Mouse (Mus musculus) CH12.LX (cell line): ENCODE measurements around the gene Cxadr. TPM values are rescaled to one million over a fixed set of nuclear protein-coding genes. Genes with fewer than 3 reads are reported as not detected.

ENCODE experiments used
- DNase-seq: peaks from one replicate; pipeline ENCODE4 v3.0.0-alpha.2; 2013; ENCODE audit errors: extremely low read depth
- H3K27ac ChIP-seq: 2 replicates; pipeline ENCODE4 v1.5.1; 2012; ENCODE audit warnings: low read depth, mild to moderate bottlenecking, control low read depth, moderate library complexity; ENCODE audit not compliant: insufficient read depth
- H3K27me3 ChIP-seq: replicated peaks from 2 replicates; pipeline ENCODE3; 2012; ENCODE audit warnings: inconsistent platforms
- H3K36me3 ChIP-seq, 2 experiments: replicated peaks in 1 of 2; 2 replicates each; pipeline versions ENCODE3 to v1.6.1; 2012; ENCODE audit warnings: inconsistent platforms in 1 of 2, low read length in 1 of 2, mild to moderate bottlenecking in 1 of 2, mixed read lengths in 1 of 2, moderate library complexity in 1 of 2; ENCODE audit not compliant: control insufficient read depth in 1 of 2, insufficient read depth in 1 of 2
- H3K4me1 ChIP-seq, 2 experiments: 2 replicates each; pipeline ENCODE4 v1.6.1; 2012; ENCODE audit warnings: inconsistent platforms in 1 of 2, moderate library complexity in 1 of 2; ENCODE audit not compliant: insufficient read depth in 2 of 2, control insufficient read depth in 1 of 2
- H3K4me2 ChIP-seq: 2 replicates; pipeline ENCODE4 v1.6.1; 2012; ENCODE audit warnings: low read depth, mild to moderate bottlenecking, control low read depth; ENCODE audit not compliant: poor library complexity, insufficient read depth, severe bottlenecking
- H3K4me3 ChIP-seq, 3 experiments: fragments of 150-350 bp in 1 of 3; sonication (generic) in 1 of 3; replicated peaks in 1 of 3; 2 replicates each; pipeline versions ENCODE3 to v1.5.1; 2011 to 2012; ENCODE audit warnings: low read depth in 2 of 3, low read length in 2 of 3, mild to moderate bottlenecking in 2 of 3, moderate library complexity in 2 of 3, control low read depth in 1 of 3, improper control_type of control experiment in 1 of 3, inconsistent platforms in 1 of 3, mixed read lengths in 1 of 3; ENCODE audit not compliant: poor library complexity in 1 of 3
- H3K79me2 ChIP-seq: replicated peaks from 2 replicates; pipeline ENCODE4 v1.6.1; 2012; ENCODE audit warnings: mild to moderate bottlenecking, moderate library complexity; ENCODE audit not compliant: control insufficient read depth, poor library complexity, insufficient read depth, severe bottlenecking; ENCODE audit errors: extremely low read depth
- H3K9ac ChIP-seq: 2 replicates; pipeline ENCODE4 v1.6.1; 2012; ENCODE audit warnings: low read depth, mild to moderate bottlenecking, control low read depth, moderate library complexity; ENCODE audit not compliant: insufficient read depth
- H3K9me3 ChIP-seq: replicated peaks from 2 replicates; pipeline ENCODE3; 2012; ENCODE audit warnings: low read length, inconsistent platforms, mixed read lengths
- BHLHE40 ChIP-seq: IDR thresholded peaks from 2 replicates; pipeline ENCODE4 v1.6.1; 2011; ENCODE audit warnings: mild to moderate bottlenecking, low read depth, low read length, improper control_type of control experiment
- E2F4 ChIP-seq: IDR thresholded peaks from 2 replicates; pipeline ENCODE4 v1.6.1; 2011; ENCODE audit warnings: low read depth, low read length, improper control_type of control experiment; ENCODE audit not compliant: insufficient replicate concordance
- HCFC1 ChIP-seq: IDR thresholded peaks from 2 replicates; pipeline ENCODE4 v1.6.1; 2012; ENCODE audit warnings: low read depth, mild to moderate bottlenecking, inconsistent platforms, low read length, improper control_type of control experiment
- MAX ChIP-seq: IDR thresholded peaks from 2 replicates; pipeline ENCODE4 v1.6.1; 2011; ENCODE audit warnings: low read length, improper control_type of control experiment
- MAZ ChIP-seq: IDR thresholded peaks from 2 replicates; pipeline ENCODE4 v1.6.1; 2012; ENCODE audit warnings: low read depth, mild to moderate bottlenecking, inconsistent platforms, low read length, improper control_type of control experiment, moderate library complexity
- MXI1 ChIP-seq: IDR thresholded peaks from 2 replicates; pipeline ENCODE4 v1.6.1; 2011; ENCODE audit warnings: mild to moderate bottlenecking, low read depth, low read length, improper control_type of control experiment
- NELFE ChIP-seq: IDR thresholded peaks from 2 replicates; pipeline ENCODE4 v1.6.1; 2011; ENCODE audit warnings: low read depth, low read length, improper control_type of control experiment
- SIN3A ChIP-seq: IDR thresholded peaks from 2 replicates; pipeline ENCODE4 v1.6.1; 2012; ENCODE audit warnings: low read length, improper control_type of control experiment, inconsistent platforms
- dilution Hi-C: fragments of 300-500 bp; cut with MboI; formaldehyde crosslinking; loops from 2 replicates; pipeline ENCODE4 v1.14.3; 2020; ENCODE audit warnings: low sequenced_read_pairs; ENCODE audit not compliant: extremely low pct_unique_long_range_greater_than_20kb, extremely low pct_ligation_motif_present
- in situ Hi-C: fragments of 300-500 bp; cut with MboI; formaldehyde crosslinking; loops from 3 replicates; pipeline ENCODE4 v1.14.3; 2019; ENCODE audit warnings: low sequenced_read_pairs, low pct_ligation_motif_present, low pct_unique_long_range_greater_than_20kb, mixed read lengths
- polyA plus RNA-seq: library from polyadenylated mRNA; unstranded; fragments of >175 nt; gene quantifications from 2 replicates; pipeline ENCODE4 v1.2.1, GENCODE M21; 2012; ENCODE audit warnings: low read depth; ENCODE audit not compliant: insufficient read length
- total RNA-seq, 2 experiments: library from RNA; depleted of rRNA; stranded (reverse); fragments of 300-350 nt in 1 of 2; fragments of >200 nt in 1 of 2; gene quantifications; 2 replicates each; pipeline ENCODE4 v1.2.3; 2012 to 2014

Gene Cxadr
- total and polyA plus RNA-seq, 3 experiments, result 0.76 TPM; not detected in 2

DNA sequence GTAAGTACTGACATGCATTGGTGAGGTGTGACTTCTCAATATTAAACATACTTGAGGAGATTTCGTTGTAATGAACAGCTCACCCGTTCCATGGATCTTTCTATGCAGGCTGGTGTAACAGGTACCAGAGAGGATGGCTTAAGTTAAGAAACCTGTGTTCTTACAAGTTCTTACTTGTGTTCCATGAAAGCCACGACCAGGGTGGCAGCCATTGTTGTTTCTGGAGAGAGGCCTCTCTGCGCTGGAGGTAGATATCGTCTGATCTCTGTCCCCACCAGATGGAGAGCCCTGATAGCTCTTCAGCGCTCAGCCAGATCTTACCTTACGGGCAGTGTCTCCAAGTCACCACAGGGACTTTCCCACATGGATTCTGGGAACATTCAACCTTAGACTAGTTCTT, 18.4 kb downstream of the Cxadr start:
- TF ChIP-seq SIN3A (no peak), NELFE (no peak)
- TF ChIP-seq, all 38 proteins: peak for 0
- no peaks in the 10 kb centered on the region for H3K9me3 ChIP-seq
- DNase-seq, result no peak
- H3K36me3 ChIP-seq, result no peaks in the 10 kb centered on the region
- in situ Hi-C loops, result no loop called here
- no peak overlapping the region for H3K9ac ChIP-seq
- H3K4me1 ChIP-seq, result peaks cover 0 to 13% of the 10 kb centered on the region in 2 experiments; a peak in 2 of 4 replicates
- no peaks in the 10 kb centered on the region for H3K79me2 ChIP-seq
- H3K4me2 ChIP-seq, result no peak overlapping the region
- dilution Hi-C loops, result no loop called here
- H3K27ac ChIP-seq, result no peak overlapping the region
- H3K27me3 ChIP-seq, result no peaks in the 10 kb centered on the region
- H3K4me3 ChIP-seq, result no peak overlapping the region

- peaks cover 0 to 13% of the 10 kb centered on the region in 2 experiments; a peak in 2 of 4 replicates for H3K4me1 ChIP-seq
- no peak for DNase-seq
- H3K9me3 ChIP-seq, result no peaks in the 10 kb centered on the region
- no peak overlapping the region for H3K4me2 ChIP-seq
- no peaks in the 10 kb centered on the region for H3K79me2 ChIP-seq
- no peaks in the 10 kb centered on the region for H3K36me3 ChIP-seq
- no peak overlapping the region for H3K9ac ChIP-seq
- no peak overlapping the region for H3K27ac ChIP-seq
- H3K4me3 ChIP-seq, result no peak overlapping the region
- TF ChIP-seq HCFC1, result no peak
- TF ChIP-seq MAZ, result no peak
- TF ChIP-seq, all 38 proteins: peak for 0
- in situ Hi-C loops, result no loop called here
- H3K27me3 ChIP-seq, result no peaks in the 10 kb centered on the region
- dilution Hi-C loops, result no loop called here
These were observed 20.3 kb downstream of the Cxadr start for GRCm38 (mm10) chr16:78321559-78321958.

- H3K9me3 ChIP-seq, result no peaks in the 10 kb centered on the region
- TF ChIP-seq MXI1, result peak; percentile 54; the same call in 1 of the 2 replicates
- TF ChIP-seq BHLHE40, result peak; percentile 33; the same call in 1 of the 2 replicates
- no peak for TF ChIP-seq E2F4
- peak; percentile 48; the same call in 1 of the 2 replicates for TF ChIP-seq MAX
- no peaks in the 10 kb centered on the region for H3K27me3 ChIP-seq
- no peak overlapping the region for H3K9ac ChIP-seq
- no peak overlapping the region for H3K4me3 ChIP-seq
- in situ Hi-C loops, result no loop called here
- no peaks in the 10 kb centered on the region for H3K79me2 ChIP-seq
- no peaks in the 10 kb centered on the region for H3K36me3 ChIP-seq
- peaks cover 0 to 13% of the 10 kb centered on the region in 2 experiments; a peak in 2 of 4 replicates for H3K4me1 ChIP-seq
- dilution Hi-C loops, result no loop called here
- DNase-seq, result peak; percentile 27
- no peak overlapping the region for H3K27ac ChIP-seq
- peak overlapping the region; percentile 62; the same call in 1 of the 2 replicates for H3K4me2 ChIP-seq
These were observed 20.9 kb downstream of the Cxadr start for GRCm38 (mm10) chr16:78322140-78322539.
